Mouse (Mus musculus) myocyte (in vitro differentiated cells): ENCODE data around the gene Hmox2.

Experiments
- CEBPB ChIP-seq: IDR thresholded peaks from 2 replicates; pipeline ENCODE4 v1.6.1; 2011; ENCODE audit warnings: mild to moderate bottlenecking, moderate library complexity; ENCODE audit not compliant: poor library complexity, insufficient read depth, severe bottlenecking
- POLR2A ChIP-seq: IDR thresholded peaks from one replicate; pipeline ENCODE4 v1.6.1; 2011; ENCODE audit warnings: low read depth, mild to moderate bottlenecking, control low read depth, moderate library complexity; ENCODE audit not compliant: insufficient read length
- SRF ChIP-seq: IDR thresholded peaks from one replicate; pipeline ENCODE4 v1.6.1; 2011; ENCODE audit warnings: low read depth; ENCODE audit not compliant: control insufficient read depth, insufficient read length

DNA sequence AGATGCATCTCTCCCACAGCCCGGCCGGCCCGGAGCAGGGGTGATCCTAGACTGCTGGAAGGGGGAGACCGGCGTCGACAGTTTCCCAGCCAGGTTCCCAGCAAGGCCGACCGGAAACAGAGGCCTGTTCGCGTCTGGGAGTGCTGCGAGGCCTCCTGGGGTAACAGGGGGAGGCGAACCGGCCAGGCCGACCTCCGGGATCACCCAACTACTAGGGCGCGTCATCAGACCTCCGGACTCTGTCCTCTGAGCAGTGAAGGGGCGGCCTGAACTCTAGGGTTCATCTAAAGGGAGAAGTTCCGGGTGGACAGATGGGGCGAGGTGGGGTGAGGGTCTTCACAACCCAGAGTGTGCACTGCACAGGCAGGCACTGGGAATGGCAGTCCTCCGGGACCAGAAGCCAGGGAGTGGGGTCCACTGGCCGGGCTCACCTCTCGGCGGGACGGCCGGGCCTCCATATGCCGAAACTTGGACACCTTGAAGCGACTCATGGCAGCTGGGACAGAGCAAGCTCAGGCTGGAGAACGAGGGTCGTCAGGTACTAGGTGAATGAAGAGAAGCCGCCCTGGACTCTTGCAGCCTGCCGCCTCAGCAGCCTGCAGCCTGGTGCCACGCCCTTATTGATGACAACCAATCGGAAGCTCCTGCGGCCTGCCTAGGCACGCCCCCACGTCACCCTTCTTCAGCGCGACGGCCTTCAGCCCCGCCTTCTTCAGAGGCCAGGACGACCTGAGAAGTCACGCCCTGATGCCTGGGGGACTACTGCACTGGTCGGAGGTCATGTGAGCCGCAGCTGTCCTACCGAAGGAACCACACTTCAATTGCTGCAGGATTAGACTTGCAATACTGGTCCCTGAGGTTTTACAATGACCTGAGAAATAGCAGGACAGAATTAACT lies 46.8 kb upstream of the Hmox2 start, which contains the start of gene Coro7:
- TF ChIP-seq POLR2A = peak; percentile 80
- no peak for TF ChIP-seq CEBPB
- no peak for TF ChIP-seq SRF
